Mouse (Mus musculus): ENCODE measurements at regions not wholly inside any gene's neighbourhood (a gene's known extent, or its start where the extent isn't known, plus 50 kb on each side); places are given as distances from the start of the nearest gene placed in this dataset.

DNA sequence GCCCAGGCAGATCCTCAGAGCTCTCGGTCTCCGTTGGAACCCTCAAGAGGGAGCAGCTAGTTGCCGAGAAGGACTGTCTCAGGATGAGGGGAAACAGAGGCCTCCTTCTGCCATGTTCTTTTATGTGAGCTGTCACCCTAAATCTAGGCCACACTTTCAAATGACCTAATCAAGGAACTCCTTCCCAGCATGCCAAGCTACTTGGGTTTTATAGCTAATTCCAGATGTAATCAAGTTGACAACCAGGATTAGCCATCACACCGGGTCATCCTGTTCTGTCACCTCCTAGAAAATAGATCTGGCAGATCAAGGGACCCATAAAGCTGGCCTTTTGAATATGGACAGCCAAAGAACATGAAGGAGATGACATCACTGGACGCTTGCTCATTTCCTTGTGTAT is 267.7 kb upstream of the Pabpc6 start:
- no peak for TF ChIP-seq POLR2A (IDR thresholded peaks at IDR 0.05; ENCODE audit: borderline replicate concordance, extremely low read depth, insufficient read depth, insufficient read length, poor library complexity, severe bottlenecking)
- TF ChIP-seq CTCF (IDR thresholded peaks at IDR 0.05; ENCODE audit: borderline replicate concordance, extremely low read depth, insufficient read depth, insufficient read length): no peak
- DNase-seq (ENCODE audit: low read depth): no peak

GRCm38 (mm10) chr17:9932186-9932585 is 262.7 kb upstream of the Pabpc6 start:
- TF ChIP-seq CTCF (IDR thresholded peaks at IDR 0.05; ENCODE audit: borderline replicate concordance, extremely low read depth, insufficient read depth, insufficient read length) (no peak), POLR2A (IDR thresholded peaks at IDR 0.05; ENCODE audit: borderline replicate concordance, extremely low read depth, insufficient read depth, insufficient read length, poor library complexity, severe bottlenecking) (no peak)

DNA sequence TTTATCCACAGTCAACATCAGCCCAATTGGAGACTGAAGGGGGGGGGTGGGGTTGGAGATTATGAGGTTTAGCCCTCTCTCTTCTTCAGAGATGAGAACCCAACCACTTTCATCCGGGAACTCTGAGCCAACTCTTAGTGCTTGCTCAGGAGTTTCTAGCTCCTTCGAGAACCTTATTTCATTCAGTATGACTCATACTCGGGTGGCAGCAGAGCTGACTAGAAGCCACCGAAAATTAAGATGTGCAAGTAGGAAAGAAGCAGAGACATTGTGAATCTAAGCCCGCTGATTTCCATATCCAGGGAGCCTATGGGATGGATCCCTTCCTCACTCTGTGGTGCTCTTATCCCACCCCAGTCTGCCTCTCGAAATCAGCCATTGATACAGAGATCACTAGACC is 262.0 kb upstream of the Pabpc6 start:
- no peak for DNase-seq (ENCODE audit: low read depth)

More at GRCm38 (mm10) chr17:9932186-9932585, 262.7 kb upstream of the Pabpc6 start:
- no peak for DNase-seq (ENCODE audit: low read depth)

DNA sequence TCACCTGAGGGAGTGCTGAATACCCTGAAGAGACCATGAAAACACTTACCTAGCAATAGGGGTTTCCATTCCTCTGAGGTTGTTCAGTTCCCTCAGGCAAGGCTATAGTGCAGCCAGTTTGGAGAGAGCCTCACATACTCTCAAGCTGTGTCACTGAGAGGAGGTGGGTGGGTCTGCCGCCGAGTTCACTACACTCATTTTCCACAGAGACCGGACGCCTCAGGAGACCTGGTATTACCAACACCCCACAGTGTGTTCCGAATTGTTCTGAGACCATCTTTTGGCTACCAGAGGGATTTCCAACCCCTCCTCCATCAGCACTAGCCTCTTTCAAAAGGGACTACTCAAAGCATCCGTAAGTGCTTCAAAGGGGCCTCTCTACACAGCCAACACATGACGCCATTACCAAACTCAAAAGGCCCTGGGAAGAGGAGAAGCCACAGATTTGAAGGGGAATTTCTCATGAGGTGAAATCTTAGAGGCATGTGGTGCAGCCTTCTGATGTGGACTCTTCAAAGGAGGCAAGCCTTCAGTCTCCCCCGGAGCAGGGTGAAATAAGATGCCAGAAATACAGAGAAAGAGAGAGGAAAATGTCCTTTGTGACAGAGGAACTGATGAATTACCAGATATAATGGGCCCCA is 260.1 kb upstream of the Pabpc6 start:
- TF ChIP-seq CTCF (IDR thresholded peaks at IDR 0.05; ENCODE audit: borderline replicate concordance, extremely low read depth, insufficient read depth, insufficient read length) (no peak), POLR2A (IDR thresholded peaks at IDR 0.05; ENCODE audit: borderline replicate concordance, extremely low read depth, insufficient read depth, insufficient read length, poor library complexity, severe bottlenecking) (no peak)
- DNase-seq (ENCODE audit: low read depth): peak; percentile 86

More for the DNA sequence above, 262.0 kb upstream of the Pabpc6 start:
- TF ChIP-seq POLR2A (IDR thresholded peaks at IDR 0.05; ENCODE audit: borderline replicate concordance, extremely low read depth, insufficient read depth, insufficient read length, poor library complexity, severe bottlenecking): no peak
- no peak for TF ChIP-seq CTCF (IDR thresholded peaks at IDR 0.05; ENCODE audit: borderline replicate concordance, extremely low read depth, insufficient read depth, insufficient read length)

- peak; percentile 51 for DNase-seq (ENCODE audit: low read depth)
- TF ChIP-seq POLR2A (IDR thresholded peaks at IDR 0.05; ENCODE audit: borderline replicate concordance, extremely low read depth, insufficient read depth, insufficient read length, poor library complexity, severe bottlenecking): no peak
- TF ChIP-seq CTCF (IDR thresholded peaks at IDR 0.05; ENCODE audit: borderline replicate concordance, extremely low read depth, insufficient read depth, insufficient read length): no peak
These were observed 258.2 kb upstream of the Pabpc6 start for GRCm38 (mm10) chr17:9927724-9928123.

DNA sequence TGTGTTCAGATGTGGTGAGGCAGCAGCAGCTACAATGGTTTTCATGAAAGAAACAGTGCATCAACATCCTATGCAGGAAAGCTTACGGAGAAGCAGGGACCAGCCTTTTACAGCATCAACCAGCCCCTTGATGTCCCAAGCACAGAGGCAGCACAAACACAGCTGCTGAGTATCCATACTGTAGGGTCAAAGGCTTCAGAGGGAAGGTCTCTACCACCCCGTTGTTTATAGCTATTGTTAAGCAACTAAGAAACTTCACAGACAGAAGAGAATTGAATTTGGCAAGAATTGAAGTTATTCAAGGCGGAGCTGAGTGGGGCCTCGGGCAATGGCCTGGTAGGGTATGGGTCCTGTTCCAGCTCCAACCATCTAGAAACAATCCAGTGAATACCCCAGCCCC is 256.8 kb upstream of the Pabpc6 start:
- peak; percentile 47 for DNase-seq (ENCODE audit: low read depth)
- TF ChIP-seq CTCF (IDR thresholded peaks at IDR 0.05; ENCODE audit: borderline replicate concordance, extremely low read depth, insufficient read depth, insufficient read length): no peak
- TF ChIP-seq POLR2A (IDR thresholded peaks at IDR 0.05; ENCODE audit: borderline replicate concordance, extremely low read depth, insufficient read depth, insufficient read length, poor library complexity, severe bottlenecking): no peak

GRCm38 (mm10) chr17:9921326-9921725 is 251.8 kb upstream of the Pabpc6 start:
- no peak for TF ChIP-seq CTCF (IDR thresholded peaks at IDR 0.05; ENCODE audit: borderline replicate concordance, extremely low read depth, insufficient read depth, insufficient read length)
- TF ChIP-seq POLR2A (IDR thresholded peaks at IDR 0.05; ENCODE audit: borderline replicate concordance, extremely low read depth, insufficient read depth, insufficient read length, poor library complexity, severe bottlenecking): no peak
- no peak for DNase-seq (ENCODE audit: low read depth)

GRCm38 (mm10) chr17:9917031-9917430 is 247.5 kb upstream of the Pabpc6 start:
- no peak for TF ChIP-seq POLR2A (IDR thresholded peaks at IDR 0.05; ENCODE audit: borderline replicate concordance, extremely low read depth, insufficient read depth, insufficient read length, poor library complexity, severe bottlenecking)
- no peak for TF ChIP-seq CTCF (IDR thresholded peaks at IDR 0.05; ENCODE audit: borderline replicate concordance, extremely low read depth, insufficient read depth, insufficient read length)
- DNase-seq (ENCODE audit: low read depth): no peak

DNA sequence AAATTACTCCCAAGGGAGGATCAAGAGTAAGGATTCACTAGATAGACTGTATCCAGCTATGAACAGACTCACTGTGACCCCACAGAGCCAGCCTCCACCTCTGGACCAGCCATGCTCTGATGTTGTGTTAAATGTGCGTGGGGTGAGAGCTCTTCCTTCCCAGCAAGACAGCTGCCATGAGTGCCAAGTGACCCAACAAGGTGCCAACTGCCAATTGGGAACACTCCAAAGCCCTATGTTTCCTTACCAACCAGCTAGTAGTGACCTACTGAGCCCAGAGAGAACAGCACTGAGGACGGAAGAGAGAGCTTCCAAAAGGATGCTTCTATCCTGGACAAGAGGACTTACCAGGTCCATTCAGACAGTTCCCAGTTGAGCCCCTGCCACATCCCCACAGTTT is 241.3 kb upstream of the Pabpc6 start:
- no peak for DNase-seq (ENCODE audit: low read depth)
- TF ChIP-seq CTCF (IDR thresholded peaks at IDR 0.05; ENCODE audit: borderline replicate concordance, extremely low read depth, insufficient read depth, insufficient read length): no peak

GRCm38 (mm10) chr17:9907077-9907476 is 237.6 kb upstream of the Pabpc6 start:
- TF ChIP-seq CTCF (IDR thresholded peaks at IDR 0.05; ENCODE audit: borderline replicate concordance, extremely low read depth, insufficient read depth, insufficient read length) (no peak), POLR2A (IDR thresholded peaks at IDR 0.05; ENCODE audit: borderline replicate concordance, extremely low read depth, insufficient read depth, insufficient read length, poor library complexity, severe bottlenecking) (no peak)
- peak; percentile 58 for DNase-seq (ENCODE audit: low read depth)

DNA sequence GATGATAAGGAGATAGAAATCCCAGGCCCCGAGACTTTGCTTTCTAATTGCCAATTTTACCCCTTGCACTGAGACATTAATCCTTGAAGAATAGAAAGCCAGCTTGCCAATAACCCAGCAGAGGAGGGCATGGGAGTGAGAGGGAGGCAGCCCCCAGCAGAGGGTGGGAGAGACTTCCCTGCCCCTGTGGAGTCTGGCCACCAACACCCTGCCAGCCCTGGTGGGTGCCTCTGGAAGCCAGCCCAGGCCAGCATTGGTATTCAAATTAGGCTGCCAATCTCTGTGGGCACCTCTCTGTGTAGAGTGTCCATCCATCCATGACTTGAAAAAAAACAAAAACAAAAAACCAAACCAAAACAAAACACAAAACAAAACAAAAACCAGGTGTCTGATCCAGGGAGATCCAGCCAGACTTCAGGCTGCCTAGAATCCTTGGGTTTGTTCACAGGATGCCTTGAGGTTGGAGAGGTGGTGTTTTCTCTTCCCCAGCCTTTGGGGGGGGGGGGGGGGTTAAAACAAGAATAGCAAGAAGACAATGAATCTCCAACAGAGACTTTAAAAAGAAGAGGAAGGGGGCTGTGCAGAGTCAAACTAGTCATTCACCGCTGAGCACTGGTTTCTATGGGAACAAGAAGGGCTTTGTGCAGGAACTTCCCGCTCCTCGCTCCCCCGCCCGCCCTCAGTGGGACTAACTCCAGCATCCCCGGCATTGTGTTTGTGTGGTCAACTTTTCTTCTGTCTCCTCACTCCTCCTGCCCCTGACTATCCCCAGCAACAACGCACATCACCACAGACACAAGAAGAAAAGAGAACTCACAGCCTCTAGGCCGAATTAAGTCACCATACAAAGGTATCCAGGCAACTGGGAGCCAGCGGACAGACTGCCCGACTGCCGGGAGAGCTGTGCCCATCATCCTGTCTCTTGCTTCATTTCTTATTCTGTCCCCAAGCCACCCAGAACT is 236.3 kb upstream of the Pabpc6 start:
- DNase-seq (ENCODE audit: low read depth): peak; percentile 97
- TF ChIP-seq CTCF (IDR thresholded peaks at IDR 0.05; ENCODE audit: borderline replicate concordance, extremely low read depth, insufficient read depth, insufficient read length) (no peak), POLR2A (IDR thresholded peaks at IDR 0.05; ENCODE audit: borderline replicate concordance, extremely low read depth, insufficient read depth, insufficient read length, poor library complexity, severe bottlenecking) (no peak)
